Mouse (Mus musculus): ENCODE measurements around the gene Exph5. TPM values are rescaled to one million over a fixed set of nuclear protein-coding genes. Genes with fewer than 3 reads are reported as not detected.

Gene Exph5
- total RNA-seq, 2 experiments from 2014 or later: 0.80 to 1.3 TPM

DNA sequence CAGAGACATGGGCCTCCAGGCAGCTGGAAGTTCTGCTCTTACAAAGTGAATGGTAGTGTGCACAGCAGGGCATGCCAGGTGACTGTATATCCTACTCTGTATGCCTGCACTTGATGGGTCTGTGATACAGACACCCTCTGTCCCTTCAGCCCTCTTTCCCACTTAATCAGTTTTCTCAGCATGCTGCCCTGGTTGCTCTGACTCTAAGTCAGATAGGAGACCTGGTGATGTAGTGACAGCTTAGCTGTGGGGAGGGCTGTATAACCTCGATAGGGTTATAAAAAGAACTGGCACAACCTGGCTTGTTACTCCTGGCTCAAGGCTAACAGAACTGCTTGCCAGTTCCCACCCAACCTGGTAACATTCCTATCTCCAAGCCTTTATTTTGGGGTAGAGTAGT is 47.7 kb downstream of the Exph5 start:
- intact Hi-C loops (cut with DNase I; ENCODE audit: low total_unique reads): no loop called here
- DNase-seq: no peak

DNA sequence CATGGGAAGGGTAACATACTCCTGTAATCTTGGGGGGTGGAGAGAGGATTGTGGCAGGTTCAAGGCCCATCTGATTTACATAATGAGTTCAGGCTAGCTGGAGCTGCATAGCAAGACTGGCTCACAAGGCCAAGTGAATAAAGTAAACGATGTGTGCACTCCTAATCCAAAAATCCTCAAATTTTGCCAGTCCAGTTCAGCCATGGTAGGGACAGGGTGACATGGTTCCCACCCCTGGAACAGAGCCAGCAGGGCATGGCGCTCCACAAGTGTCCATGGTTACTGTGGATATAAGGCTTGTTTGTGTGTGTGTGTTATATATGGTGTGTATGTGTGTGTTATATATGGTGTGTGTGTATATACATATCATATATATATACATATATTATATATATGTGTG is 48.9 kb downstream of the Exph5 start:
- intact Hi-C loops (cut with DNase I; ENCODE audit: low total_unique reads): no loop called here
- DNase-seq: no peak

DNA sequence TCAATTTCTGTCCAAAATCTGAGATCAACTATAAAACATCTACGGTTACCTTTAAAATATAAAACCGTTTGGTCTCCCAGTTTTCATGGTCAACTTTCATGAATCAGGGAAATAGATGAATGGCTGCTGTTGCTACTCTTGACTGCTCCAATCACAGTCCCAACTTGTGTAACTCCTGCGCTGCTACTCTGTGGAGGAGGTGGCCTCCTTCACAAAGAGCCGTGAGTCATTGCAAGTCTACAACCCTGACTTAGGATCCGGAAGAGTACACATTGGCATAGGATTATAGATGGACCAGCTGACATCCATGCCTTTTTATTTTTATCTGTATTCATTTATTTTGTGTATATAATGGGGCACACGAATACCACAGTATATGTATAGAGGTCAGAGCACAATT is 50.4 kb downstream of the Exph5 start:
- intact Hi-C loops (cut with DNase I; ENCODE audit: low total_unique reads): no loop called here
- no peak for DNase-seq

DNA sequence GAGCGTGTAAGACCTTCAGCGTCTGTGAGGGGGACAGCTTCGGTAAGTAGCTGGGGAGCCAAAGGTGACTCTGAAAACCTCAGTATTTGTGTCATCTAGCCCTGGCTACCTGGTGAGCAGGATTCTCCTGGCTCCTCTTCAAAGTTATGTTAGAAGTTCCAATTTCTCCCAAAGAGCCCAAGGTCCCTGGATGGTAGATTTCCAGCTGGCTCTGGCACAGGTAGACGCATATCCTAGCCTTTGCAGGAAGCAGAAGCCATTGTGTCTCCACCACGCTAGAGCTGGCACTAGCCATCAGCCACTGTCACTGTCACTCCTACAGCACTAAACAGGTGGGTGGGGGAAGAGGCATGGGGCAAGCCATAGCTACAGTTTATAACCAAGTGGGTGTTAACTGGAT is 51.7 kb downstream of the Exph5 start:
- DNase-seq: no peak
- intact Hi-C loops (cut with DNase I; ENCODE audit: low total_unique reads): no loop called here

DNA sequence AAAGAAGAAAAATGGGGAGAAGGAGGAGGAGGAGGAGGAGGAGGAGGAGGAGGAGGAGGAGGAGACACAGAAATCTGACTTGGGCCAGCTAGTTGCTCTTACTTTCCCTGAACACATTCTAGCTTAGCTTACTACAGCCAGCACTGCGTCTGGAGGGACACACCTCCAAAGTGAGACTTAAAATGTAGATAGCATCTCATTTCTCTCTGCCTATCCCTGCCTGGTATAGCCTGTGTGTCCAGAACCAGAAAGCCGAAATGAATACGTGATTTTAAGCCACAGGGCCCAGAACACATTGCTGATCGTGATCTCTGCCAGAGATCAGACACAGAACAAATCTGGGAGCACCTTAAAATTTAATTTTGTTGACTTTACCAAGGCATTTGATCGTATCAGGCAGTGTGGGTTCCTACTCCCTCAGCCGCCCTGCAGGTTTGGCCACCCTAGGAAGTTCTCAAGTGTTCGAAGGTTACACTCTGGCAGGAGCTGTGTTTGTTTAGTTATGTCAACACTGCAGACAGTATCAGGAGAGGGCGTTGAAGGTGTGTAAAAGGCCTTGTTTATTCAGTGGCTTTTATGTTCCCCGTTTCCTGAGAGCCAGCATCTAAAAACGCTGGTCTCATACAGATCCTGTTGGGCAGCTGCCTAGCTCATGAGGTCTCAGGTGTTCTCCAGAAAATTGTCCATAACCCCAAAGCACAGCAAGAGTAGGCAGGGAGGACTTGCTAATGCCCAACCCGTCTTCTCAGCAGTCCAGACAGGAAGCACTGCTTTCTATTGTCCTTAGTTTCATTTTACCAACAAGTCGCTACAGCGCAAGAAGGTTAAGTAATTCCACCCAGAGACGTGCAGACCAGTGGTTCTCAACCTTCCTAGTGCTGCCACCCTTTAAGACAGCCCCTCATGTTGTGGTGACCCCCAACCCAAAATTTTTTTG is 55.0 kb downstream of the Exph5 start:
- no peak for DNase-seq
- intact Hi-C loops (cut with DNase I; ENCODE audit: low total_unique reads): no loop called here

DNA sequence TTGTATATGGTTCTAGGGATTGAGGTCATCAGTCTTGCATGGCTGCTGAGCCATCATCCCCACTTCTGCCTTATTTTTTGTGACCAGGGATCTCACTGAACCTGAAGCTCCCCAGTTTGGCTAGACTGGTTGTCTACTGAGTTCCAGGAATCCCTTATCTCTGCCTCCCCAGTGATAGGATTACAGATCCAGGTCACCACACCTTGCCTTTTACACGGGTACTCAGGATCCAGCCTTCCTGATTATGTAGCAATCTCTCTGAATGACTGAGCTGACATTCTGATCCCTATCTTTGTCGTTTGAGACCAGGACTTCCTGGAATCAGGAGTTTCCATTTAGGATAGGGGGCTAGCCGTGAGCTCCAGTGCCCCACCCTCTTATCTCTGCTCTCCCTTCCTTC is 69.9 kb downstream of the Exph5 start:
- no peak for DNase-seq
- intact Hi-C loops (cut with DNase I; ENCODE audit: low total_unique reads): no loop called here

DNA sequence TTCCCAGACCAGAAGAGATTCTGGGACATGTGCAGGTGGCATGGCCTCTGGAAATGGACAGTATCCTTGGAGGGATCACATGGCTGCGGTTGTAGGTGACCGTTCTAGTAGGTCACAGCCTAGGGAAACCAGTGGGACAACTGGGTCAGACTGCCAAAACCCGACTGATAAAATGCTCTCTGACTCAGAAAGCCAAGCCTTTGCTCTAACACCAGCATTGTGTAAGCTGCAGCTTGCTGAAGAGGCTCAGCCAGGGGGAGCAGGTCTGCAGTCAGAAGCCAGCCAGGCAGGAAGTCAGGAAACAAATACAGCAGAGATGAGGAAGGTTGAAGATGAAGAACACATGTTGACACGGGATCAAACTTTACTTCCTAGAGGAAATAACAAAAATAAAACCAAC is 74.4 kb downstream of the Exph5 start:
- intact Hi-C loops (cut with DNase I; ENCODE audit: low total_unique reads): no loop called here
- no peak for DNase-seq

DNA sequence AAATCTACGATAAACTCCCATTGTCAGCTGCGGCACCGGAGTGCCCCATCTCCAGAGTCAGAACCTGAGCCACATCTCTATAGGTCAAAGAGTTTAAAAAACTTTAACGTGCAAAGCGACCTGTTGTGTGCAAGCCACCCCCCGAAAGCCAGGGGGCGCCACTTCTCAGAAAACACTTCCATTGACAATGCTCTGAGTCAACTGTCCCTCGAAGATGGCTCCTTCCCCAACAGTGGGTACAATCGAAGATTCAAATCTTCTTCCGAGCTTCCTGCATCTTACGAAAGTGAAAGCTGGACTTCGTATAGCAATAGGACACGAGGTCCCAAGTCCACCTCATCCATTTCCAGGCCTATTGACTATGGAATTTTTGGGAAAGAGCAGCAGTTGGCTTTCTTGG is 75.3 kb downstream of the Exph5 start:
- intact Hi-C loops (cut with DNase I; ENCODE audit: low total_unique reads): no loop called here
- no peak for DNase-seq

DNA sequence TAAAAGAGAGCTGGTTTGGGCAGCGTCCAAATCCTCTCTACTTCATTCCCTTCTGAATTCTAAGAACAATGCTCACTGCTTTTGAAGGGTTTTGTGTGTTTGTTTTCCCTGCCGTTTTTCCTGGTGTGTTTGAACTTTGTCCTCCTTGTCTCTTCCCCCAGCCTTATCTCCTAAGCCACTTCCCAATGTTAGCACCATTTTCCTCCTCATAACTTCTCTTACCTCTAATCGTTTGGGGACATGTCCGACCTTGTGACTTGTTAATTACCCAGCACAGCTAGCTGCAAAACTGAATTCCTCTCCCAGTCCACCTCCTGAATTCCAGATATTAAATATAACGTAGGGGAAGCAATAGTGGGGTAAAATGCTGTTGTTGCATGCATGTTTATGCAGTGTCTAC is 76.1 kb downstream of the Exph5 start:
- intact Hi-C loops (cut with DNase I; ENCODE audit: low total_unique reads): no loop called here

DNA sequence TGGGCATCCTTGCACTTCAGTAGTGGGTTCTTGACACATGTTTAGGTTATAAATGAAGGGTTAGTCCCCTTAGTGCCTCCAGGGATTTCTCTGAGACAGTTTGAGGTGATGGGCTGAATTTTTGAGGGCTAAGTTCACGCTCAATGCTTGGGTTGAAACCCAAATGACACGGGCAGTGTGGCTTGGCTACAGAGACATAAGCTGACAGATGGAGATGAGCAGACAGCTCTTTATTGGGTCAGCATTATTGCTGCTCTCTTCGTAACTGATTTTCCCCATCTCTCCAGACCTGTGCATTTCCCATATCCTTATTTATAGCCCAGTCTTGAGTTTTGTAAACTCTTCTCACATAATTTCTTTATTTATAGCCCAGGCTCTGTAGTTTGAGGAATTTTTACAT is 76.7 kb downstream of the Exph5 start:
- DNase-seq: no peak
- intact Hi-C loops (cut with DNase I; ENCODE audit: low total_unique reads): no loop called here

More for the DNA sequence above, 76.1 kb downstream of the Exph5 start:
- DNase-seq: no peak

DNA sequence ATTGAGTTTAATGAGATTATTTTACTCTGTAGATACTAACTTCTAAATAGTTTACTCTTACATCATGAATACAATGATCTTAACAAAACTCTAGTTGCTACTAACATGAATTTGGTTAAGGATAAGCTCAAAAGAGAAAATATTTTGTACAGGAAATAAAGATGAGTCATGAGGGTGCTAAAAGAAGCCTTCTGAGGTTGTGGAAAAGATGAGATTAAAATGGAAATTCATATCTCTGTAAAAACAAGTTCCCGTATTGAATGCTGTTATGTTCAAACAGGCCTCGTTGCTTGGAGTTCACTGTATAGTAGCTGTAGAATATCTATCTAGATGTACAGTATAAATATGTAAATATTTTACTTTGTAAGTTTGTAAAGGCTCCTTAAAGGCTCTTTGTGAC is 79.1 kb downstream of the Exph5 start:
- DNase-seq: no peak
- intact Hi-C loops (cut with DNase I; ENCODE audit: low total_unique reads): no loop called here

DNA sequence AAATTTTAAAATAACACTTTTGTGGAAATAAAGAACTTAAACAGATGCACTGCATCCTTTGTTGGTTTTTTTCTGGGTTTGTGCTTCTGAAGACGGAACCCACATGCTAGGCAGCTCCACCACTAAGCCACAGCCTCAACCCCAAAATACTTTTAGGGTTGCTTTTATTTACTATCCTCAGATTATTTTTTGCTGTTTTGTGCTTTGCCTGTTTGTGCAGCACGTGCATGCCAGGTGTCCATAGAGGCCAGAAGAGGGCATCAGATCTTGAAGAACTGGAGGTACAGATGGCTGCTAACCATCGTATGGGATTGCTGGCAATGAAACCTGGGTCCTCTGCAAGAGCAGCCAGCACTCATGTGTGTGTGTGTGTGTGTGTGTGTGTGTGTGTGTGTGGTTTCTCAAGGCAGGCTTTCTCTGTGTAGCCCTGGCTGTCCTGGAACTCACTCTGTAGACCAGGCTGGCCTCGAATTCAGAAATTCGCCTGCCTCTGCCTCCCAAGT is 79.7 kb downstream of the Exph5 start:
- intact Hi-C loops (cut with DNase I; ENCODE audit: low total_unique reads): no loop called here
- no peak for DNase-seq

DNA sequence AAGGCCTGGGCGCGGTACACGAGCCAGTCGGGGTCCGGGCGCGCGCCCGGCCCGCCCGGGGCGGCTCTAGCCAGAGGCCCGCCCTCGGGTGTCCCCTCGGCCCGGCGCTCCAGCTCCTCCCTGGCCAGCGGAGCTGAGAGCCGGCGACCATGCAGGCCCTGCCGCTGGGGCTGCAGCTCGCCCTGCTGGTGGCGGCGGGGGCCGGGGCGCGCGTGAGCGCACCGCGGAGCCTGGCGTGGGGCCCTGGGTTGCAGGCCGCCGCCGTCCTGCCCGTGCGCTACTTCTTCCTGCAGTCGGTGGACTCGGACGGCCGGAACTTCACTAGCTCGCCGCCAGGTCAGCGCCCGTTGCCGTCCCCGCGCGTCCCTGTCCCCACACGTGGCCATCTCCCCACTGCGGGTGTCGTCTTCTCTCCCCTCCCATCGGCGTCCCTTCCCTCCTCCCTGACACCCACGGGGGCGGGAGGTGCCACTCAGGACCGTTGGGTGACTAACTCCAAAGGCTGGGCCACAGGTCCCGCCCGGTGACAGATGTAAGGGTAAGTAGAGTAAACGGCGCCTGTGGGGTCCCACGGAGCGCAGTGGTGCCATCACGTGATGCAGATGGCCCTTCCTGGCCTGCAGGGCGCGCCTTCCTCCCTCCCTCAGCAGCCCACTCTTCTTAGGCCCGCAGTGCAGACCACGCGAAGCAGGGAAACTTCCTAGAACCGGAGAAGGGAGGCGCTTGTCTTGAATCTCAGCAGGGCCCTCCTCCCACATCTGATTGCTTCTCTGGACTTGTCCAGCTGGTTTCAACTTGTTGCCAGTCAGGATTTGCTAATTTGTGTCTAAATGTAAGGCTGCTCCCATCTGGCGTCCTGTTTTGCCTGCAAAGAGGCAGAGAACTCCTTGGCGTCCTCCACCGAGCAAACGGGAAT is 82.7 kb downstream of the Exph5 start, which contains the start of gene Kdelc2:
Gene Kdelc2 (plus strand): TSS at position 75 of the 916 bp plus-strand sequence.
- DNase-seq: peak; percentile 76
- intact Hi-C loops (cut with DNase I; ENCODE audit: low total_unique reads): no loop called here

DNA sequence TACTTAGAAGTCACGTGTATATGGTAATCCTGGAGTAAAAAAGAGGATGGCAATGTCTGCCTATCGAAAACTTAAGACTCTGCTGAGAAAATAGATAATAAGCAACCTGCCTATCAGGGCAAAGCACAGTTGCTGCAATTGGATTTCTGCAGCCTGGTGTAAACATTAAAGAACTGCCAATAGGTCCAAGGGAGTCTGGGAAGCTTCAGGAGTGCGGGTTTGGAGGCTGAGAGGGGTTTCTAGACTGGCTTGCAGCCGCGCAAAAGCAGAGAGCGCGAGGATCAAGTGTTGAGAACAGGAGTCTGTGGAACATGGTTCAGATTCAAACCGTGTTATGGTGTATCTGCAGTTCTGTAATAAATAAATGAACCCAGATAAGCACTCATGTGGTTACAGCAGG is 83.4 kb downstream of the Exph5 start:
- no peak for DNase-seq
- intact Hi-C loops (cut with DNase I; ENCODE audit: low total_unique reads): no loop called here

DNA sequence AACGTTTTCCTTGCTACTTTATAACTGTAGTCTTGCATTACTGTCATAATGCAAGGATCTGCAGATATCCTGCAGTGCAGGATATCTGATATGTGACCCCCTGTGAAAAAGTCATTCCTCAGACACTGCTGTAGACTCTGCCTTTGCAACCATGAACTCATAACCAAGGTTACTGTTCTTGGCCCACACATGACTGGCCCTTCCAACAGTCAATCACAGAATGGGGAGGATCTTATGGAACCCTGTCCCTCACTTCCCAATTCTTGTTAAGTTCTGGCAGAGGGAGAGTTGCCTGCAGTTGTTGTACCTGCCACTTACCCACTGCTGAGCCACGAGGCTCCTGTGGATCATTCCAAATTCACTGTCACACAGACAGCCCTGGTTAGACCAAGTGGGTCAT is 86.0 kb downstream of the Exph5 start:
- DNase-seq: no peak
- intact Hi-C loops (cut with DNase I; ENCODE audit: low total_unique reads): no loop called here

DNA sequence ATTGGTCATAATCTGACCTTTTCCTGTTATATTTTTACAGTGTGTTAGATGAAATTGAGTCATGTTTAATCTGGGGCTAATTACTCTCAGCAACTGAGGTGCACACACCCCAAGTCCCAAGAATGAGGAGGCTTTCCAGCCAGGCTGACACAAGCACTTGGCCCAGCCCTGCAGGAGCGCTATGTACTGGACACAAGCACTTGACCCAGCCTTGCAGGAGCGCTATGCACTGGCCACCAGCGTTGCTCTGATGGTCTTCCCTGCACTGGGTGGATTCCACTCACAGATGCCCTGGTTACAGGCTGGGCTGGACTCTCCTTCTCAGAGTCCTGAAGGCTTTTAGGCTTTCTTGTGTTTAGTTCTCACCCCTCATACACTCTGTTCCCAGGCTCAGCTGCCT is 87.6 kb downstream of the Exph5 start:
- intact Hi-C loops (cut with DNase I; ENCODE audit: low total_unique reads): no loop called here
- DNase-seq: no peak

DNA sequence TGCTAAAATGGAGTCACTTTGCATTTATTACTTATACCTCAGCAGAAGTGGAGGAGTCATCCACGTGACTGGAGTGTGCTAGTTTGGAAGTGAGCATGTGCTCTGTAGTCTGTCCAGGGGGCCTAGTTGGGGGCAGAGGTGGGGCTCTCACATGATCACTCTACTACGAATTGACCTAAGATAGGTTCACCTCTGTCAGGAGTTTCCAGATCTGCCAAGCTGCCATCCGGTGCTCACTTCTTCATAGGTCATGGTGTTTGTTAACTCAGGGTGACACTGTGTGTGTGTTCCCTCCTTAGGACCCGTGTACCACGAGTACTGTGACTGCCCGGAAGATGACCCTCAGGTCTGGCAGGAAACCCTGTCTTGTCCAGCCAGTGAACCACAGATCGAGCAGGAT is 88.7 kb downstream of the Exph5 start:
- DNase-seq: no peak
- intact Hi-C loops (cut with DNase I; ENCODE audit: low total_unique reads): no loop called here

DNA sequence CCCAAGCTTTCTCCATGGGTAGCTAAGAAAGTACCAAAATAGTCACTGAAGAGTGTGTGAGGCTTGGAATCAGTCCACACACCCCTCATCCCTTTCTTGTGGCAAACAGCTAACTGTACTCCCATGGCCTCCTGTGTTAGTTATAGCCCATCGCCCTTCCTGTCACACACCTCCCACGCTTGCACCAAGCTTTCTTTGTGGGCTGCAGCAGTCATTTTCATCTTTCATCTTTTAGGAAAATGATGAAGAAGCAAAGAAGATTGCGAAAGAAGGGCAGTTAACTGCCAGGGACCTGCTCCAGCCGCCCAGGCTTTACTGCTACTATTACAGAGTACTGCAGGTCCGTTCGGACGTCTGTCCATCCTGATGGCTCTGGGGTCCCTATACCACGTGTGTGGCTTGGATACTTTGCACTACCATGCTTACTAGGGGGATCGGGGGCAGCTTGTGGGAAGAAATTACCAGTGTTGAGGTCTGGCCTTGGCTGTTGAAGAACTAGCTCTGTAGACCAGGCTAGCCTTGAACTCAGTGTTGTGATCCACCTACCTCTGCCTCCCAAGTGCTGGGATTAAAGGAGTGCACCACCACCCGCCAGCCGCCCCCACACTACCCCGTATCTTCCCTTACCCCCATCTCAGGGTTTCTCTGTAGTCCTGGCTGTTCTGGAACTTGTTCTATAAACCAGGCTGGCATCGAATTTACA is 96.4 kb downstream of the Exph5 start:
- DNase-seq: no peak
- intact Hi-C loops (cut with DNase I; ENCODE audit: low total_unique reads): loop anchor here (5.0 kb wide), 1 partner anchor 141 kb away; no protein-coding TSS in a partner anchor

DNA sequence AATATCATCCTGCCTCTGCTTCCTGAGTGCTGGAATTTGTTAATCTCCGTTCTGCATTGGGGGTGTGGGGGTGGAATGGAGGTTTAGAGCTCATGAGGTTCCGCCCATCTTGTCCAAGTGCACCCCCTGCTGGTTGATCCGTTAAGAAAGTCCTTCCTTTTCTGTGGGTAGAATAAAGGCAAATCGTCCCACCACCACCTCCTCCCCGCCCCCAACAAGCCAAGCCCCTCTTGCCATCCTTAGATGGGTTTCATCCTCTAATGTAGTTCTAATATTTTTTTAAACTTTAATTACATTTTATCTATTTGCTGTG is 96.9 kb downstream of the Exph5 start:
- DNase-seq: peak; percentile 53
- intact Hi-C loops (cut with DNase I; ENCODE audit: low total_unique reads): loop anchor here (5.0 kb wide), 1 partner anchor 141 kb away; no protein-coding TSS in a partner anchor

DNA sequence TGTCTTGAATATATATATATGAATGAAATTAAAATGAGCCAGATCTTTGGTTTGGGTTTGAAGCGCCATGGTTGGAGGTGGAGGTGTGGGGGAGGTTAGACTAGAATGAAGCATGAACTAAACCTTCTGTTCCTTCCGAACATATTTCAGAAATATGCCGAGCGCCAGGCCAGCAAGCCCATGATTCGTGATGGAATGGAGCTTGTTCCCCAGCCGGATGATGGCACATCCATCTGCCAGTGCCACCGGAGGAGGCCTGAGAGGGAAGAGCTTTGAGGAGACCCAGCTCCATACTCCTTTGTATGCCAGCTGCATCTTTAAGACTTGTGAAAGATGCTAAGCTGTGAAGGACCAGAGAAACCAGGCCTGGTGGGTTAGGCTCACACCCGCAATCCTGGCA is 98.1 kb downstream of the Exph5 start:
- intact Hi-C loops (cut with DNase I; ENCODE audit: low total_unique reads): loop anchor here (5.0 kb wide), 1 partner anchor 142 kb away; no protein-coding TSS in a partner anchor
- no peak for DNase-seq
